ENCODE assay signal across 30 mouse cellular contexts in genomic region chr10:121120751-121121150, GRCm38 (mm10).
"Had no signal": no experiment of that assay in that cellular context is flagged by ENCODE, and none has a peak within 500 bp of the region (broad histone marks: within the 10 kb centered on the region; RNA-seq: fewer than 3 reads in every experiment).

No protein-coding gene starts in this region.

- H3K9me3 ChIP-seq: limb, embryonic 10.5 days; limb, embryonic 12.5 days; limb, embryonic 13.5 days; limb, embryonic 15.5 days; liver, embryonic 12.5 days; liver, embryonic 15.5 days; lung, embryonic 15.5 days; midbrain, embryonic 10.5 days; midbrain, embryonic 12.5 days; midbrain, embryonic 13.5 days; midbrain, embryonic 15.5 days; neural tube, embryonic 12.5 days had no signal

- H3K9ac ChIP-seq: limb, embryonic 12.5 days; limb, embryonic 13.5 days; limb, embryonic 15.5 days; liver, embryonic 12.5 days; liver, embryonic 13.5 days; liver, embryonic 14.5 days; liver, embryonic 15.5 days; liver, postnatal 0 days; lung, embryonic 14.5 days; lung, embryonic 15.5 days; midbrain, embryonic 12.5 days; midbrain, embryonic 13.5 days; midbrain, embryonic 15.5 days; neural tube, embryonic 12.5 days had no signal

- H3K27ac ChIP-seq: left cerebral cortex, adult 2 months; limb, embryonic 10.5 days; limb, embryonic 12.5 days; limb, embryonic 13.5 days; limb, embryonic 15.5 days; liver, embryonic 12.5 days; liver, embryonic 13.5 days; liver, embryonic 14.5 days; liver, embryonic 15.5 days; lung, embryonic 15.5 days; macrophage; midbrain, embryonic 10.5 days; midbrain, embryonic 12.5 days; midbrain, embryonic 13.5 days; midbrain, embryonic 15.5 days; neural tube, embryonic 12.5 days had no signal

- H3K4me1 ChIP-seq: limb, embryonic 12.5 days; limb, embryonic 13.5 days; limb, embryonic 15.5 days; liver, embryonic 12.5 days; liver, embryonic 13.5 days; liver, embryonic 15.5 days; lung, embryonic 15.5 days; megakaryocyte, embryonic 14.5 days; midbrain, embryonic 10.5 days; midbrain, embryonic 12.5 days; midbrain, embryonic 13.5 days; midbrain, embryonic 15.5 days; neural tube, embryonic 12.5 days had no signal

- DNase-seq: left cerebral cortex, postnatal 4 days; liver, embryonic 13.5 days; liver, postnatal 0 days; lung, adult 18-20 months; lung, adult 2 months; lung, embryonic 14.5 days; lung, postnatal 36 days; lung, postnatal 4 days; midbrain, embryonic 14.5 days had no signal

- H3K36me3 ChIP-seq: limb, embryonic 10.5 days; limb, embryonic 12.5 days; limb, embryonic 13.5 days; limb, embryonic 15.5 days; liver, embryonic 12.5 days; liver, embryonic 13.5 days; liver, embryonic 15.5 days; lung, embryonic 15.5 days; midbrain, embryonic 10.5 days; midbrain, embryonic 12.5 days; midbrain, embryonic 13.5 days; midbrain, embryonic 15.5 days; neural tube, embryonic 12.5 days had no signal

- H3K4me2 ChIP-seq: limb, embryonic 12.5 days; limb, embryonic 13.5 days; limb, embryonic 15.5 days; liver, embryonic 11.5 days; liver, embryonic 12.5 days; liver, embryonic 13.5 days; liver, embryonic 15.5 days; lung, embryonic 14.5 days; lung, embryonic 15.5 days; midbrain, embryonic 11.5 days; midbrain, embryonic 12.5 days; midbrain, embryonic 13.5 days; midbrain, embryonic 15.5 days; neural tube, embryonic 12.5 days had no signal

- H3K4me3 ChIP-seq: left cerebral cortex, adult 2 months; limb, embryonic 10.5 days; limb, embryonic 12.5 days; limb, embryonic 13.5 days; limb, embryonic 15.5 days; liver, embryonic 12.5 days; liver, embryonic 13.5 days; liver, embryonic 15.5 days; lung, embryonic 15.5 days; megakaryocyte, embryonic 14.5 days; midbrain, embryonic 10.5 days; midbrain, embryonic 12.5 days; midbrain, embryonic 13.5 days; midbrain, embryonic 15.5 days; myocyte; neural tube, embryonic 12.5 days had no signal

- ATAC-seq: liver, embryonic 12.5 days; liver, postnatal 0 days; lung, postnatal 0 days; midbrain, embryonic 13.5 days; midbrain, embryonic 15.5 days; midbrain, embryonic 16.5 days had no signal

- H3K27me3 ChIP-seq: limb, embryonic 12.5 days; limb, embryonic 13.5 days; limb, embryonic 15.5 days; liver, embryonic 12.5 days; liver, embryonic 13.5 days; liver, embryonic 15.5 days; lung, embryonic 15.5 days; megakaryocyte, embryonic 14.5 days; midbrain, embryonic 12.5 days; midbrain, embryonic 13.5 days; midbrain, embryonic 15.5 days; neural tube, embryonic 12.5 days had no signal
